Mouse (Mus musculus) hindbrain, embryonic 14.5 days (tissue): Measurements from ENCODE around the gene Stard13. TPM values are rescaled to one million over a fixed set of nuclear protein-coding genes. Genes with fewer than 3 reads are reported as not detected.

Experiments used
- ATAC-seq: fragments of 200-750 bp; cut with Nextera tagmentation; 2 replicates; pipeline ENCODE4 v1.8.0; 2017; ENCODE audit warnings: moderate number of reproducible peaks, mild to moderate bottlenecking, moderate TSS enrichment, moderate library complexity; ENCODE audit not compliant: low FRiP score
- DNase-seq: peaks from one replicate; pipeline ENCODE4 v3.0.0-alpha.2; 2015; ENCODE audit warnings: low spot score
- H3K27ac ChIP-seq: fragments of 300-500 bp; sonication (generic); 2 replicates; pipeline ENCODE4 v1.5.1; 2014; ENCODE audit warnings: mild to moderate bottlenecking, moderate library complexity
- H3K27me3 ChIP-seq: fragments of 300-500 bp; sonication (generic); 2 replicates; pipeline ENCODE4 v1.6.1; 2014; ENCODE audit warnings: mild to moderate bottlenecking, low read length, mixed read lengths; ENCODE audit not compliant: control insufficient read depth, insufficient read depth
- H3K36me3 ChIP-seq: fragments of 300-500 bp; sonication (generic); replicated peaks from 2 replicates; pipeline ENCODE4 v1.6.1; 2014; ENCODE audit not compliant: control insufficient read depth, insufficient read depth
- H3K4me1 ChIP-seq: fragments of 300-500 bp; sonication (generic); replicated peaks from 2 replicates; pipeline ENCODE4 v1.6.1; 2014; ENCODE audit warnings: antibody characterized with exemption, low read length, mixed read lengths; ENCODE audit not compliant: control insufficient read depth, insufficient read depth
- H3K4me2 ChIP-seq: fragments of 300-500 bp; sonication (generic); replicated peaks from 2 replicates; pipeline ENCODE4 v1.6.1; 2014; ENCODE audit warnings: mild to moderate bottlenecking, moderate library complexity
- H3K4me3 ChIP-seq: fragments of 300-500 bp; sonication (generic); replicated peaks from 2 replicates; pipeline ENCODE4 v1.5.1; 2014; ENCODE audit warnings: mild to moderate bottlenecking, low read length
- H3K9ac ChIP-seq: fragments of 300-500 bp; sonication (generic); 2 replicates; pipeline ENCODE4 v1.6.1; 2014
- H3K9me3 ChIP-seq: fragments of 300-500 bp; sonication (generic); 2 replicates; pipeline ENCODE4 v1.6.1; 2016; ENCODE audit warnings: low read length; ENCODE audit not compliant: control insufficient read depth
- WGBS: fragments of 180-500 bp; shearing (Covaris S2); extraction: QIAGEN DNeasy Blood & Tissue Kit; methylation state at CpG from one replicate; pipeline ENCODE4 v1.1.7; 2014; 5-methylcytosine and 5-hydroxymethylcytosine counted together
- polyA plus RNA-seq: library from polyadenylated mRNA; unstranded; fragments of >200 nt; fragmentation: Nextera tagmentation; extraction: Ambion mirVana; gene quantifications from 2 replicates; pipeline ENCODE4 v1.2.1, GENCODE M21; 2014

Gene Stard13
- polyA plus RNA-seq, 1 experiment from 2014 or later: 6.0 TPM

DNA sequence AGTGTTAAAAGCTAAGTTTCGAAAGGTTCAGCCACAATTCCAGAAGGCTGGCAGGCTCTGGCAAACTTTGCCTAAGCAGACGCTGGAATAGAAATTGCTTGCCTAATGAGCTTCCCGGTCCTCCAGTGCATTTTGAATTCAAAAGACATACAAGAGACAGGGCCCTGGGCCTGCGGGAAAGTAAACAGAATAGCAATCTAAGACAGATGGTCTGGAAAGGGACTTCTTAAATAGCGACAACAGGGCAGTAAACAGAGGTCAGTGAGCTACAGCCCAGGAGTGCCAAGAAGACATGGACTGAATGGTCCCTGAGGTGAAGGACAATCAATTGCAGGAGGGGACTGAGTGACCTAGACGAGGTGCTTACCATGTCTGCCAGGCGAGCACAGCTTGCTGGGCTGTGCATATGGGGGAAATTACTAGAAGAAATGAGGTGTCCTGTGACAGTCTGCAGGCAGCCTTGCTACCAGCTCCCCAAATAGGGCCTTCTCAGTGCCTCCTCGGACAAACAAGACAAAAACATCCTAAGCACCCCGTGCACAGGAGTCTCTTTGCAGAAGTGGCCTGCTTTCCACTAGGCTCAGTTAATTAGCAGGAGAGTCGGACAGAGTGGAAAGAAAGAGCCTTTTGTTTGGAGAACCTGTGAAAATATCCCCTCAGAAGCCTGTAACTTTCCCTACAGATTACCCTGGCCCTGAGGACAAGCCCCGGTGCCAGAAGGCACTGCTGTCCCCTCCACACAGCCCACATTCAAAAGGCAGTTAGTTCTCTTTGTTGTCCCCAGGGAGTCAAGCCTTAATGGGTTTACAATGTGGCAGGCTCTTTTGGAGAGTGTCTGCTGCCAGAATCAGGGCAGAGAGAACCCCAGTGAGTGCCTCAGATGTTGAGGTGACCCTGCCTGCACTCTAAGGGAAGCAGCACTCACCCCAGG, 90.7 kb downstream of the Stard13 start:
- peak; percentile 59 for ATAC-seq
- Histone ChIP-seq H3K36me3 (no peaks in the 10 kb centered on the region), H3K4me1 (peaks cover 17% of the 10 kb centered on the region), H3K9ac (no peak overlapping the region), H3K4me3 (no peak overlapping the region), H3K9me3 (no peaks in the 10 kb centered on the region), H3K27ac (peak overlapping the region; percentile 68), H3K27me3 (no peaks in the 10 kb centered on the region), H3K4me2 (no peak overlapping the region)
- 13% methylated on average over 11 of the region's 11 CpGs for WGBS
- peak; percentile 49 for DNase-seq

DNA sequence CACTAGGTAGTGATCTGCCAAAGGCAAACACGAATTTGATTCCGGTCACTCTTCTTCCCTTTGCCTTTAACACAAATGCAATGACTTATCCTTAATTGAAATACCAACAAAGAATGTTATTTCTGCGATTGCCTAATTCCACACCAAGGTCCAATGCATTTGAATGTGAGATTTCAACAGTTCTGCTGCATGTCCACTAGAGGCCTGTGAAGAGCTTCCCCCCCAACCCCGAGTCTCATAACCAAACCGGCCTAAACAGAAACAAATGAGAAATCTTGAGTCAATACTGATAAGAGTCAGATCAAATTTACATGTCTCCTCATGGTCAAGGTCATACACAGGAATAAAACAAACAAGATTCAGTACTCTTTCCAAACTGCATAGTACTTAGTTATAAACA, 91.4 kb downstream of the Stard13 start:
- Histone ChIP-seq H3K4me2 (no peak overlapping the region), H3K27me3 (no peaks in the 10 kb centered on the region), H3K36me3 (no peaks in the 10 kb centered on the region), H3K9ac (no peak overlapping the region), H3K9me3 (no peaks in the 10 kb centered on the region), H3K4me1 (peaks cover 17% of the 10 kb centered on the region), H3K27ac (no peak overlapping the region), H3K4me3 (no peak overlapping the region)
- peak; percentile 43 for DNase-seq
- ATAC-seq: peak; percentile 63; the same call in 1 of the 2 replicates
- 45% methylated on average over 5 of the region's 5 CpGs for WGBS

DNA sequence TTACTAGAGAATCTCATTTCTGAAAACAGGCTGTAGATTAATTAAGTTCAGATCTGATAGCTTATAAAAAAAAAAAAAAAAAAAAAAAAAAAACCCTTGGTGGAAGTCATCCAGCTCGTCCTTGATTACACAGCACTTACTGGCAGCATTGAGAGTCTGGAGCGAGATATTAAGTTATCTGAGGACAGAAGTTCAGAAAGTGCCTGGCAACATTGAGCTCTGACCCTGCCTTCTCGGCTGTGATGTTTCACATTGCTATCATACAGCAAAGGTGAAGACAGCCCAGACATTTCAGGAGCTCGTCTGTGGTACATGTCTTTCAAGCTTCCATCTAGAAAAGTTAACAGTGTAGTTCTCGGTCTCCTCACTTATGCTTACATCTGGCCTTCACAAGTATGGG, 95.7 kb downstream of the Stard13 start:
- DNase-seq (no peak), ATAC-seq (no peak)
- Histone ChIP-seq H3K4me2 (no peak overlapping the region), H3K27ac (no peak overlapping the region), H3K9me3 (no peaks in the 10 kb centered on the region), H3K4me1 (peaks cover 8% of the 10 kb centered on the region), H3K27me3 (no peaks in the 10 kb centered on the region), H3K4me3 (no peak overlapping the region), H3K9ac (no peak overlapping the region), H3K36me3 (no peaks in the 10 kb centered on the region)
- 87% methylated on average over 5 of the region's 5 CpGs for WGBS

DNA sequence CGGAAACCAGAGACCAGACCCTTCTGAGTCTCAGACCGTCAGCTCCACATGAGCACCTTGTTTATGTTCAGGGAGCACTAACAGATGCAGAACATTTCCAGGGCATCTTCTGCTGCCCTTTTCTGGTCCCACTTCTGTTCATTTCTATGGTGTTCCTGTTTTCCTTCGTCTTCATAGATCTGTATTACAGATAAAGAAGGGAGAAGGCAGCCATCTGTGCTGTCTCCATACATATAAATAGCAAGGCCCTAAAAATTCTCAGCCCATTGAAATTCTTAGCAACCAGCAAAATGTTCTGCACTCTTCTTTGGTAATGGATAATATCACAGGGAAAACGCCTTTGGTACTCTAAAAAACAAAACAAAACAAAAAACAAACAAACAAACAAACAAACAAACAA, 96.3 kb downstream of the Stard13 start:
- Histone ChIP-seq H3K9ac (no peak overlapping the region), H3K27ac (no peak overlapping the region), H3K9me3 (no peaks in the 10 kb centered on the region), H3K4me2 (no peak overlapping the region), H3K27me3 (no peaks in the 10 kb centered on the region), H3K4me1 (0 out of 2 replicates have a peak, but pooled peaks cover 4% of the 10 kb centered on the region), H3K36me3 (no peaks in the 10 kb centered on the region), H3K4me3 (no peak overlapping the region)
- ATAC-seq (no peak), DNase-seq (no peak)
- WGBS: 92% methylated on average over 4 of the region's 4 CpGs

DNA sequence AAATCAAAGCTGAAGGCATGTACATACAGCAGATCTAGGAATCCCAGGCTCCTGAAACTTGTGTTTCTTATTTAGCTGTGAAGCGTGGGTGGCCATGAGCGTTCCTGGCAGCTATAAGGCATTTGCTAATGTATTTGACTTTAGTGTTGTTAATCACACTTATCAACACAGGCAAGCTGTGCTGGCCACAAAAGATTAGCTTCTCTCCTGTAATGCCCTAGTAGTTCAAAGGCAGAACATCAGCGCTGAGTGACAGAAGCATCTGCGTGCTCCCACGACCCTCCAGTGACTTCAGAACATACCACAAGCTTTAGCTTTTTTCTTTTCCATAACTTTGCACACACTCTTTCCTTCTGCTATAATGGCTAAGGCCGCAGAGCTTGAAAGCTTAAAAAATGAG, 97.7 kb downstream of the Stard13 start:
- no peaks in the 10 kb centered on the region for H3K9me3 ChIP-seq
- no peak for ATAC-seq
- H3K4me1 ChIP-seq: no peaks in the 10 kb centered on the region
- WGBS: 79% methylated on average over 6 of the region's 6 CpGs
- H3K4me2 ChIP-seq: no peak overlapping the region
- no peak for DNase-seq
- no peaks in the 10 kb centered on the region for H3K36me3 ChIP-seq
- H3K9ac ChIP-seq: no peak overlapping the region
- no peaks in the 10 kb centered on the region for H3K27me3 ChIP-seq
- H3K4me3 ChIP-seq: no peak overlapping the region
- no peak overlapping the region; the same call in 1 of the 2 replicates for H3K27ac ChIP-seq

DNA sequence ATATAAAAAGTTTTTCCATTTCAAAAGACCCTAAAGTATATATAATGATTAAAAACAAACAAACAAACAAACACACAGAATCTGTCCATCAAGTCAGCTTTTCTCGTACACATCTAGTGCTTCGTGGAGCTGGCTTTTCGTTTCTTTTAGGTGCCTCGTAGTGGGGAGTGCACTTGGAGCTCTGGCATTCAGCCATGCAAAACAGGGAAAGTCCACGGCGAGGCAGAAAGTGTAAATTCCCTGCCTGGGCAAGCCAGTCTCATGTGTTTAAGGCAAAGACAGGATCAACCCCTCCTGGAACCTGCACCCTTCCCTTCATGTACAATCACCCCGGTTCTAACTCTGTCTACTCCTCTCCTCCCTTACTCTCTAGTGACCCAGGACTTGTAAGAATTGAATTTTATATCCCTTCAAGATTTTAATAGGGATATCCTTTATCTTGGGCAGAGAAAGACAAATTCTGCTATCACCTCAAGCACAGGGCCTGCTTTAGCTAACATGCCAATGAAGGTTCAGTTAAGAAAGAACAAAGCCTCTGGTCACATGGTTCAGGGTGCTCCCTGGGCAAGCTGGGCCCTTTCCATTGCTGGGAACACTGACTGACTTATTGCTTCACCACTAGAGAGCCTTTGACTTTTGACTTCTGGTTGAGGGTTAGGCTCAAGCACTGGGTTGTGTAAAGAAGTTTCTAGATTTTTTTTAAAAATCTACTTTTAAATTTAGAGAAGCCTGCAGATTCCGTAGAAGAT, 98.4 kb downstream of the Stard13 start:
- Histone ChIP-seq H3K9me3 (no peaks in the 10 kb centered on the region), H3K9ac (no peak overlapping the region), H3K4me2 (no peak overlapping the region), H3K4me3 (no peak overlapping the region), H3K36me3 (no peaks in the 10 kb centered on the region), H3K4me1 (no peaks in the 10 kb centered on the region), H3K27ac (no peak overlapping the region), H3K27me3 (no peaks in the 10 kb centered on the region)
- no peak for ATAC-seq
- WGBS: 84% methylated on average over 8 of the region's 8 CpGs
- no peak for DNase-seq

- WGBS: 94% methylated on average over 4 of the region's 4 CpGs
- no peak overlapping the region for H3K4me2 ChIP-seq
- no peak for DNase-seq
Observed at GRCm38 (mm10) chr5:151134202-151134601, 99.4 kb downstream of the Stard13 start.

DNA sequence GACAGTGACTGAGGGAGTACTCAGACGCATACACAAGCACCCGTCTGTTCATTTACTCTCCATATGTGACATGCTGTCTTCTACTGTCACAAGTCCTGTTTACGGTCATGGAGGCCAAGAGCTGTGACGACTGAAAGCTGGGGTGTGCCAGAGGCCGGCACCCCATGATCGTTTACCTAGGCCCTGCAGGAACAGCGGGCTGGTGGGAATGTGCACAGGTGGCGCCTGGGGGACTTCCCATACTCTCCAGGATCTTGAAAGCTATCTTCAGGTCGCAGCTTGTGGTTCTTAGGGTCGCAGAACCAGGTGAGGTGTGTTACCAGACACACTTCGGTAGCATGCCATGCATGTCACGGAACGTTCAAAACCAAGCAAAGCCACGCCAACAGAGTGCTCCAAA, 99.9 kb downstream of the Stard13 start:
- 93% methylated on average over 14 of the region's 14 CpGs for WGBS
- no peak for ATAC-seq
- H3K4me3 ChIP-seq: no peak overlapping the region
- H3K36me3 ChIP-seq: no peaks in the 10 kb centered on the region
- H3K9ac ChIP-seq: no peak overlapping the region
- H3K27me3 ChIP-seq: no peaks in the 10 kb centered on the region
- no peak for DNase-seq
- no peak overlapping the region for H3K4me2 ChIP-seq
- no peak overlapping the region for H3K27ac ChIP-seq
- H3K9me3 ChIP-seq: no peaks in the 10 kb centered on the region
- H3K4me1 ChIP-seq: no peaks in the 10 kb centered on the region

More at GRCm38 (mm10) chr5:151134202-151134601, 99.4 kb downstream of the Stard13 start:
- H3K4me3 ChIP-seq: no peak overlapping the region
- no peak for ATAC-seq
- no peaks in the 10 kb centered on the region for H3K9me3 ChIP-seq
- no peak overlapping the region for H3K27ac ChIP-seq
- H3K4me1 ChIP-seq: no peaks in the 10 kb centered on the region
- H3K36me3 ChIP-seq: no peaks in the 10 kb centered on the region
- no peak overlapping the region for H3K9ac ChIP-seq
- H3K27me3 ChIP-seq: no peaks in the 10 kb centered on the region

- Histone ChIP-seq H3K9me3 (no peaks in the 10 kb centered on the region), H3K4me2 (no peak overlapping the region), H3K4me3 (no peak overlapping the region), H3K27me3 (no peaks in the 10 kb centered on the region), H3K36me3 (no peaks in the 10 kb centered on the region), H3K27ac (no peak overlapping the region), H3K9ac (no peak overlapping the region), H3K4me1 (peaks cover 9% of the 10 kb centered on the region; the same call in 1 of the 2 replicates)
- DNase-seq (no peak), ATAC-seq (no peak)
- 79% methylated on average over 2 of the region's 2 CpGs for WGBS
Observed at GRCm38 (mm10) chr5:151129762-151130161, 103.9 kb downstream of the Stard13 start.
